Mouse (Mus musculus) activated CD4-positive, CD25-positive, alpha-beta regulatory T cell (primary cell): ENCODE results near the gene Zfyve27. TPM values are rescaled to one million over a fixed set of nuclear protein-coding genes. Genes with fewer than 3 reads are reported as not detected.

Source experiments
- polyA plus RNA-seq, 2 experiments: library from polyadenylated mRNA; unstranded; fragments of 100-300 nt; shearing (Covaris generic); gene quantifications; one replicate each; pipeline ENCODE4 v1.2.1; 2017

The Zfyve27 gene
- 10 to 100 TPM; 37.1 to 55.6 TPM for polyA plus RNA-seq

GRCm38 (mm10) chr19:42163764-42164163 lies at the start of gene Zfyve27:
Gene Zfyve27, plus strand, starts transcription at chr19:42163951.

GRCm38 (mm10) chr19:42128787-42129508 lies 34.8 kb upstream of the Zfyve27 start, which contains the start of gene Avpi1:
Gene Avpi1, minus strand, starts transcription at chr19:42129059.

GRCm38 (mm10) chr19:42147170-42147768 lies 16.5 kb upstream of the Zfyve27 start, which contains the start of gene Marveld1:
Gene Marveld1, plus strand, starts transcription at chr19:42147400.

GRCm38 (mm10) chr19:42201696-42202381 lies 38.1 kb downstream of the Zfyve27 start, which contains the start of gene Sfrp5:
Gene Sfrp5, minus strand, starts transcription at chr19:42202252.

Other genes with a start within 250 kb of the Zfyve27 start
- 10 to 100 TPM; 51.7 to 86.8 TPM for gene Exosc1, start 230.5 kb upstream of the Zfyve27 start, polyA plus RNA-seq
- 10 to 100 TPM; 58.1 to 72.2 TPM for gene Zdhhc16, start 230.5 kb upstream of the Zfyve27 start, polyA plus RNA-seq
- 10 to 100 TPM; 64.2 to 75.5 TPM for gene Mms19, start 182.8 kb upstream of the Zfyve27 start, polyA plus RNA-seq
- gene Ubtd1, start 182.2 kb upstream of the Zfyve27 start, polyA plus RNA-seq, result 1 to 10 TPM; 5.7 to 7.0 TPM
- gene Ankrd2, start 128.0 kb upstream of the Zfyve27 start, polyA plus RNA-seq, result not detected
- gene Hoga1, start 118.3 kb upstream of the Zfyve27 start, polyA plus RNA-seq, result under 1 TPM; 0.27 to 0.43 TPM
- gene 4933411K16Rik, start 111.7 kb upstream of the Zfyve27 start, polyA plus RNA-seq, result not detected
- 1 to 10 TPM in 1 of 2 experiments, under 1 TPM in 1; 0.70 to 1.3 TPM for gene Morn4, start 77.6 kb upstream of the Zfyve27 start, polyA plus RNA-seq
- gene Pi4k2a, start 73.5 kb upstream of the Zfyve27 start, polyA plus RNA-seq, result 10 to 100 TPM; 26.9 to 36.4 TPM
- 1 to 10 TPM; 3.9 to 5.8 TPM for gene Avpi1, start 34.9 kb upstream of the Zfyve27 start, polyA plus RNA-seq
- 10 to 100 TPM; 24.5 to 25.6 TPM for gene Marveld1, start 16.6 kb upstream of the Zfyve27 start, polyA plus RNA-seq
- not detected for gene Sfrp5, start 38.3 kb downstream of the Zfyve27 start, polyA plus RNA-seq
- under 1 TPM in 1 of 2 experiments, not detected in 1; 0.12 TPM for gene Golga7b, start 83.6 kb downstream of the Zfyve27 start, polyA plus RNA-seq